Mouse (Mus musculus): ENCODE measurements around the gene Sh3d19. TPM values are rescaled to one million over a fixed set of nuclear protein-coding genes. Genes with fewer than 3 reads are reported as not detected.
A peak's percentile ranks its signal among the peaks of the same experiment; 100 is the strongest.

Sh3d19 gene
- 4.7 and 5.6 TPM in 2 replicates for polyA plus RNA-seq (2015; fragmentation: Nextera tagmentation; extraction: Ambion mirVana)

DNA sequence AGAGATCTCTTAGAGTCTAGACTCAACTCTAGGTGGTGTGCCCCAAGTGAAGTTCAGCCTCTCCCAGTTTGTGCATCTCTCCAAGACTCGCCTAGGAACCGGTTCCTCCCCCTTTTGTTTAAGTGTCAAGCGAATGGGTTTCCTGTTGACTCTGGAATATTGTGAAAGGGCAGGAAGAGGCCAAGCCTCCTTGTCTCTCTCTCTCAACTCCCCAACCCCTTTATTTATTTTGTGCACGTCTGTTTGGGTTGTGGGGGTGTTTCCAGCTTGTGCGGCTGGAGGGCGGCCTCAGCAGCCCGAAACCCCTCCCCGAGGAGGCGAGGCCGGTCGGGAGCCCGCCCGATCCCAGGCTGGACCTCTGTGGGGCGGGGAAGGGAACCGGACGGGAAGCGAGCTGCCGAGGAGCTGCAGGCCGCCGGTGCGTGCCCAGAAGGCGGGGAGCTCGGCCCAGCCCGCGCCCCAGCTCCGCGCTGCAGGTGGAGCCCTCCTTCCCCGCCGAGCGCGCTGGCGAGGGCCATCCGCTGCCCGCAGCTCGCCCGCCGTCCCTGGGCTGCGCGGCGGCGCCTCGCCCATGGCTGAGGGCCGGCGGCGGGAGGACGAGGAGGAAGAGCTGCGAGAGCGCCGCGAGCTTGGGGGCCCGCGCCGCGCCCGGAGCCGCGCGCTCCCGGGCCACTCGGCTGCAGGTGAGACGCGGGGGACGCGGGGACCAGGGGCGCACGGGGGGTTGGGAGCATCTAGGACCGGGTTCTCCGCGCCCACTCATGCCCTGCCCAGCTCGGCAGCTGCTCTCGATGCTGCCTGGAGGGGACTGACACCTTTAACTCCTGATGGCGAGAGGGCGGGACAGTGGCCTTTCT, at the start of gene Sh3d19:
Sh3d19 (plus strand) TSS at position 368 of the 857 bp plus-strand sequence.
- Histone ChIP-seq H3K9ac (peak within 1 kb of the TSS; percentile 84), H3K27me3 (no peaks in the 10 kb centered on the region), H3K4me3 (peak within 1 kb of the TSS; percentile 73), H3K27ac (no peak within 1 kb of the TSS), H3K4me1 (peaks cover 5% of the 10 kb centered on the region), H3K4me2 (peak within 1 kb of the TSS; percentile 90), H3K9me3 (replicated peaks) (no peaks in the 10 kb centered on the region), H3K36me3 (ENCODE audit: poor library complexity, severe bottlenecking) (no peaks in the 10 kb centered on the region)
- ATAC-seq: peak; percentile 93
- WGBS: under 1% methylated on average over 51 of the region's 73 CpGs

- 92% methylated on average over 3 of the region's 3 CpGs for WGBS
- Histone ChIP-seq H3K27ac (no peak overlapping the region), H3K4me2 (no peak overlapping the region), H3K4me1 (no peaks in the 10 kb centered on the region), H3K9ac (no peak overlapping the region), H3K9me3 (replicated peaks) (no peaks in the 10 kb centered on the region), H3K36me3 (ENCODE audit: poor library complexity, severe bottlenecking) (no peaks in the 10 kb centered on the region), H3K27me3 (no peaks in the 10 kb centered on the region), H3K4me3 (no peak overlapping the region)
- no peak for ATAC-seq
Measured at GRCm38 (mm10) chr3:85922331-85922730, 48.6 kb upstream of the Sh3d19 start.

GRCm38 (mm10) chr3:85923343-85923742, 47.6 kb upstream of the Sh3d19 start:
- H3K27ac ChIP-seq: no peak overlapping the region
- no peak for ATAC-seq
- H3K36me3 ChIP-seq (ENCODE audit: poor library complexity, severe bottlenecking): no peaks in the 10 kb centered on the region
- H3K4me3 ChIP-seq: no peak overlapping the region
- peaks cover 5% of the 10 kb centered on the region; the same call in 1 of the 2 replicates for H3K4me1 ChIP-seq
- no peaks in the 10 kb centered on the region for H3K27me3 ChIP-seq
- WGBS: 75% methylated on average over 8 of the region's 8 CpGs
- no peak overlapping the region for H3K9ac ChIP-seq
- H3K4me2 ChIP-seq: no peak overlapping the region
- H3K9me3 ChIP-seq (replicated peaks): no peaks in the 10 kb centered on the region

GRCm38 (mm10) chr3:85923954-85924945, 46.7 kb upstream of the Sh3d19 start:
- Histone ChIP-seq H3K27me3 (no peaks in the 10 kb centered on the region), H3K4me2 (peak overlapping the region; percentile 32), H3K9ac (no peak overlapping the region), H3K27ac (no peak overlapping the region), H3K36me3 (ENCODE audit: poor library complexity, severe bottlenecking) (no peaks in the 10 kb centered on the region), H3K4me3 (no peak overlapping the region), H3K9me3 (replicated peaks) (no peaks in the 10 kb centered on the region), H3K4me1 (peaks cover 5% of the 10 kb centered on the region; the same call in 1 of the 2 replicates)
- 46% methylated on average over 18 of the region's 18 CpGs for WGBS
- peak; percentile 74 for ATAC-seq

DNA sequence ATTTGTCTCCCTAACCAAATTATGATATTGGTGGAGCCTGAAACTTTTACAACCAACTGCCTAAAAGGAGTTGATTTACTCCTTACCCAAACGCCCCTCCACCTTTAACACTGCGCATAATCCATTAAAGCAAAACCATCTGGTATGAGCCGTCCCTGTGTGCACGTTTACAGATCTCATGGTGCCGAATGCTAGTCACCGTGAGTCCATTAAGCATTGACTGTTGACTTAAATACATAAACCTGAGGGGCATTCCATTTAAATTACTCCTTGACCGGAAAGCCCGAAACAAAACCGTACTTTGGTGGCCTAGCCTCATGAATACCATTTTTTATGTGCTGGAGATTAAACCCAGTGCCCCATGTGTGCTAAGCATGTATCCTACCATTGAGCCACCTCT, 43.6 kb upstream of the Sh3d19 start:
- Histone ChIP-seq H3K4me3 (no peak overlapping the region), H3K9me3 (replicated peaks) (no peaks in the 10 kb centered on the region), H3K9ac (no peak overlapping the region), H3K4me2 (no peak overlapping the region), H3K36me3 (ENCODE audit: poor library complexity, severe bottlenecking) (no peaks in the 10 kb centered on the region), H3K4me1 (peaks cover 11% of the 10 kb centered on the region; the same call in 1 of the 2 replicates), H3K27me3 (no peaks in the 10 kb centered on the region), H3K27ac (no peak overlapping the region)
- ATAC-seq: no peak
- 86% methylated on average over 9 of the region's 9 CpGs for WGBS

GRCm38 (mm10) chr3:85928140-85928611, 42.7 kb upstream of the Sh3d19 start:
- no peaks in the 10 kb centered on the region for H3K36me3 ChIP-seq (ENCODE audit: poor library complexity, severe bottlenecking)
- peaks cover 11% of the 10 kb centered on the region; the same call in 1 of the 2 replicates for H3K4me1 ChIP-seq
- no peak overlapping the region for H3K9ac ChIP-seq
- WGBS: 72% methylated on average over 5 of the region's 5 CpGs
- H3K4me2 ChIP-seq: no peak overlapping the region
- ATAC-seq: no peak; the same call in 1 of the 2 replicates
- H3K27me3 ChIP-seq: no peaks in the 10 kb centered on the region
- H3K4me3 ChIP-seq: no peak overlapping the region
- H3K27ac ChIP-seq: no peak overlapping the region
- H3K9me3 ChIP-seq (replicated peaks): no peaks in the 10 kb centered on the region

GRCm38 (mm10) chr3:85929711-85930110, 41.2 kb upstream of the Sh3d19 start:
- WGBS: 87% methylated on average over 5 of the region's 5 CpGs
- Histone ChIP-seq H3K36me3 (ENCODE audit: poor library complexity, severe bottlenecking) (no peaks in the 10 kb centered on the region), H3K9ac (no peak overlapping the region), H3K4me2 (no peak overlapping the region), H3K27me3 (no peaks in the 10 kb centered on the region), H3K27ac (no peak overlapping the region), H3K4me3 (no peak overlapping the region), H3K4me1 (peaks cover 11% of the 10 kb centered on the region; the same call in 1 of the 2 replicates), H3K9me3 (replicated peaks) (no peaks in the 10 kb centered on the region)
- ATAC-seq: no peak

GRCm38 (mm10) chr3:85930671-85931255, 40.1 kb upstream of the Sh3d19 start:
- ATAC-seq: no peak
- H3K36me3 ChIP-seq (ENCODE audit: poor library complexity, severe bottlenecking): no peaks in the 10 kb centered on the region

DNA sequence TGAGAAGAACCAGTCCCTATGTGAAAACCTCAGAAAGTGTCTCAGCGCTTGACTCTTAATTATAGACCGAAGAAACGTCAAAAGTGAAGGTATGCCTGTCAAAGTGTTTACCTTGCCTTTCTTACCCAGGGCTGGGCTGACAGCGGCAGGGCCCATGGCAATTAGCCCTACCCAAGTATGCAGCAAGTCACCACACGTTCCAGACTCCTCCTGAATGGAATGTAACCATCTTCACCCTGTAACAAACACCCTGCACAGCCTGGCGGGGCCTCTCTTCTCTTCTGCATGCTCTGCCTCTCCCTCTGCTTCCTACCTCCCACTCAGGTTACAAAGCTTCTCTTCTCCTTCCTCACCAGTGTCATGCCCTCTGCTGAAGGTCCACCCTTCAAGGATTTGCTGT, 39.0 kb upstream of the Sh3d19 start:
- Histone ChIP-seq H3K4me2 (no peak overlapping the region), H3K4me3 (no peak overlapping the region), H3K27me3 (no peaks in the 10 kb centered on the region), H3K27ac (no peak overlapping the region), H3K9ac (no peak overlapping the region), H3K36me3 (ENCODE audit: poor library complexity, severe bottlenecking) (no peaks in the 10 kb centered on the region), H3K4me1 (peaks cover 11% of the 10 kb centered on the region; the same call in 1 of the 2 replicates), H3K9me3 (replicated peaks) (no peaks in the 10 kb centered on the region)
- ATAC-seq: no peak
- WGBS: 83% methylated on average over 6 of the region's 6 CpGs

More at GRCm38 (mm10) chr3:85930671-85931255, 40.1 kb upstream of the Sh3d19 start:
- H3K4me2 ChIP-seq: no peak overlapping the region
- H3K4me3 ChIP-seq: no peak overlapping the region
- no peaks in the 10 kb centered on the region for H3K9me3 ChIP-seq (replicated peaks)
- no peak overlapping the region for H3K9ac ChIP-seq
- 20% methylated on average over 11 of the region's 11 CpGs for WGBS
- H3K4me1 ChIP-seq: peaks cover 11% of the 10 kb centered on the region; the same call in 1 of the 2 replicates
- H3K27me3 ChIP-seq: no peaks in the 10 kb centered on the region
- no peak overlapping the region for H3K27ac ChIP-seq

DNA sequence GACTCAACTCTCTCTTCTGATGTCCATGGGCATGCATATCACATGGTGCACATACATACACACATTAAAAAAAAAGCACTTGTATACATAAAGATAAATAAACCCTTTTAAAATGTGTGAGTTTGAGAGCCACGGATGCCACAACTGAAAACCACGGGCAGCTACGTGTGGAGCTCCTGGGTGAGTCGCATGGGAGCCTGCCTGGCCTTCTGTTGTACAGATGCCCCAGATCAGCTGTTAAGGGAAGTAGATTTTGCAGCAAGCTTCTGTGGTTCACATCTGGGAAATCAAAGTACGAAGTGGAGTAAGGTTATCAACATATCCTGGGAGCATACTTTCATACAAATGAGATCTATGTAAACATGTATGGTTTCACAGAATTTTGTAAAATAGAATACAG, 37.3 kb upstream of the Sh3d19 start:
- Histone ChIP-seq H3K4me2 (no peak overlapping the region), H3K27me3 (no peaks in the 10 kb centered on the region), H3K9ac (no peak overlapping the region), H3K27ac (no peak overlapping the region), H3K4me1 (peaks cover 6% of the 10 kb centered on the region; the same call in 1 of the 2 replicates), H3K9me3 (replicated peaks) (no peaks in the 10 kb centered on the region), H3K36me3 (ENCODE audit: poor library complexity, severe bottlenecking) (no peaks in the 10 kb centered on the region), H3K4me3 (no peak overlapping the region)
- ATAC-seq: no peak
- 94% methylated on average over 5 of the region's 5 CpGs for WGBS

GRCm38 (mm10) chr3:85950914-85951313, 20.0 kb upstream of the Sh3d19 start:
- H3K27ac ChIP-seq: no peak overlapping the region
- no peak for ATAC-seq
- H3K9ac ChIP-seq: no peak overlapping the region
- no peak overlapping the region for H3K4me3 ChIP-seq
- no peak overlapping the region for H3K4me2 ChIP-seq
- H3K27me3 ChIP-seq: no peaks in the 10 kb centered on the region
- H3K4me1 ChIP-seq: no peaks in the 10 kb centered on the region
- H3K36me3 ChIP-seq (ENCODE audit: poor library complexity, severe bottlenecking): no peaks in the 10 kb centered on the region
- no peaks in the 10 kb centered on the region; the same call in 1 of the 2 replicates for H3K9me3 ChIP-seq (replicated peaks)
- WGBS: 90% methylated on average over 4 of the region's 4 CpGs

Data from forebrain, embryonic 13.5 days (tissue).